Mouse (Mus musculus) forebrain, embryonic 13.5 days (tissue): Measurements from ENCODE around the gene Eid3. TPM values are rescaled to one million over a fixed set of nuclear protein-coding genes. Genes with fewer than 3 reads are reported as not detected.

Experiments used
- polyA plus RNA-seq: library from polyadenylated mRNA; unstranded; fragments of >200 nt; fragmentation: Nextera tagmentation; extraction: Ambion mirVana; gene quantifications from 2 replicates; pipeline ENCODE4 v1.2.1, GENCODE M21; 2015

Gene Eid3
- polyA plus RNA-seq, 1 experiment from 2014 or later: 0.46 TPM

Other genes starting within 250 kb of the Eid3 start
- gene 1190007I07Rik, start 243.4 kb upstream of the Eid3 start, polyA plus RNA-seq: 41.1 and 42.7 TPM in 2 replicates
- gene Tdg, start 236.8 kb upstream of the Eid3 start, polyA plus RNA-seq: 241 and 264 TPM in 2 replicates
- gene Glt8d2, start 176.0 kb upstream of the Eid3 start, polyA plus RNA-seq: 1.9 and 2.4 TPM in 2 replicates
- 47.5 and 48.1 TPM in 2 replicates for gene Hcfc2, start 170.5 kb upstream of the Eid3 start, polyA plus RNA-seq
- gene Nfyb, start 102.5 kb upstream of the Eid3 start, polyA plus RNA-seq: 65.3 and 68.9 TPM in 2 replicates
- gene Txnrd1, start 32.7 kb upstream of the Eid3 start, polyA plus RNA-seq: 154 and 158 TPM in 2 replicates
- gene Chst11, start 118.9 kb downstream of the Eid3 start, polyA plus RNA-seq: 2.1 and 2.5 TPM in 2 replicates